Mouse (Mus musculus): Measurements from ENCODE around the gene Gemin8.

Gene Gemin8

GRCm38 (mm10) chrX:166230515-166231267, 60.4 kb downstream of the Gemin8 start:
- DNase-seq (ENCODE audit: low read depth) = peak; percentile 1

GRCm38 (mm10) chrX:166236131-166236530, 65.9 kb downstream of the Gemin8 start:
- no peak for DNase-seq (ENCODE audit: low read depth)

GRCm38 (mm10) chrX:166238831-166239460, 68.7 kb downstream of the Gemin8 start, which contains the start of gene Gpm6b:
Gpm6b (plus strand) TSS chrX:166238911.
- DNase-seq (ENCODE audit: low read depth) = no peak

- DNase-seq (ENCODE audit: low read depth) = no peak
Measured at GRCm38 (mm10) chrX:166239520-166239919, 69.3 kb downstream of the Gemin8 start.

Measured in 416B (cell line).